Mouse (Mus musculus) right cerebral cortex, postnatal 10 days (tissue): Measurements from ENCODE around the gene Ntrk1.

Experiments used
- DNase-seq, 2 experiments: peaks; one replicate each; pipeline ENCODE4 v3.0.0; 2021; ENCODE audit warnings: low spot score in 2 of 2

Gene Ntrk1

GRCm38 (mm10) chr3:87785626-87786214 lies 9.2 kb downstream of the Ntrk1 start:
- no peak for DNase-seq

- DNase-seq = no peak
Observed at GRCm38 (mm10) chr3:87785156-87785555, 9.8 kb downstream of the Ntrk1 start.

GRCm38 (mm10) chr3:87783282-87784023 lies 11.5 kb downstream of the Ntrk1 start:
- DNase-seq = no peak

GRCm38 (mm10) chr3:87779086-87779485 lies 15.9 kb downstream of the Ntrk1 start:
- no peak for DNase-seq

DNA sequence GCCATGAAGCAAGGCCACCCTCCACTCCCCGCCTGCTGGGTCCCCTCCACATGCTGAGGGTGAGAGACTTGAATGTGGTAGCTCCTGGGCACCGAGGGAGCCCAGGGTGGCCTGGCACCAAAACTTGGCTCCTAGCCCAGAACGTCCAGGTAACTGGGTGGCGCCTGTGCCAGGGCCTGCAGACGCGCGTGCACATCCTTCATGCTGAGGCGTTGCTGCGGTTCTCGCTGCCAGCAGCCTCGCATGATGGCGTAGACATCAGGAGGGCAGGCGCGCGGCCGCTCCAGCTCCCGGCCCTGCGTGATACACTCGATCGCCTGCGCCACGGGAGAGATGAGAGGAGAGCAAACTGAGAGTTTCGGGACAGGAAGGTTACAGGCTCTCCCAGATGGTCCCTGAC lies 16.7 kb downstream of the Ntrk1 start:
- DNase-seq = no peak

DNA sequence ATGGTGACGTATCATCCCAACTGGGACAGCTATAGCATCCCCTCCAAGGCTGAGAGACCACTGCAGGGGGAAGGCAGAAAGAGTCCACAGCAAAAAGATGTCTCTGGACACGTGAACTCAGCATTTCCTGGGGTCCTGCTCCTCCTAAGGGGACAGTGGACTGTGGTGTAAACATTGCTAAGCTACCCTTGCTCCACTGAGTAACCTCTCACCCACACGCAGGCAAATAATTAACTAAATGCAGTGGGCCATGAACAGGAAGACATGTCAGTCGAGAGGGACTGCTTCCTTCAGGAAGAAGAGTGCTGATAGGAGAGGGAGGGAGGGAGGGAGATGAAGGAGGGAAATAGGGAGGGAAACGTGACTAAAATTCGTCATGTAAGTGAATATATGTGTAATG lies 23.9 kb downstream of the Ntrk1 start:
- DNase-seq = no peak

GRCm38 (mm10) chr3:87770280-87770679 lies 24.7 kb downstream of the Ntrk1 start:
- DNase-seq = peak; percentile 48 to 60

- no peak for DNase-seq
Observed at GRCm38 (mm10) chr3:87769506-87769905, 25.5 kb downstream of the Ntrk1 start.

DNA sequence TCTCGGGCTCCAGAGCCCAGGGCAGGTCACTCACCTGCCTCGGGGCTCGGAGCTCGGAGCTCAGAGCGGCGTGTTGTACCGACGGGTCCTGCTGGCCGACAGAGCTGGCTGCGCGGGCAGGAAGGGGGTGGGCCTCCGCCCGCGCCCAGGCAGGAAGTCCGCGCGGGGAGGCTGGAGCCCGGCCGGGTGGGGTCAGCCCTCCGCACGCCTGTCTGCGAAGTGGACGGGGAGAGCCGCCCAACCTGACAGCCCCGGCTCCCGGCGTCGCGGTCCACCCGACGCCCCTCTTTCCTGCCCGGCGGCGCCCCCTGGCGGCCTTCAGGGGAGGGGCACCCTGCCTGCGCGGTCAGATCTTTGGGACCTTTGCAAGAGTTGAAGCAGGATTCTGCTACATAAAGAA lies 26.1 kb downstream of the Ntrk1 start:
- peak; percentile 55 for DNase-seq

DNA sequence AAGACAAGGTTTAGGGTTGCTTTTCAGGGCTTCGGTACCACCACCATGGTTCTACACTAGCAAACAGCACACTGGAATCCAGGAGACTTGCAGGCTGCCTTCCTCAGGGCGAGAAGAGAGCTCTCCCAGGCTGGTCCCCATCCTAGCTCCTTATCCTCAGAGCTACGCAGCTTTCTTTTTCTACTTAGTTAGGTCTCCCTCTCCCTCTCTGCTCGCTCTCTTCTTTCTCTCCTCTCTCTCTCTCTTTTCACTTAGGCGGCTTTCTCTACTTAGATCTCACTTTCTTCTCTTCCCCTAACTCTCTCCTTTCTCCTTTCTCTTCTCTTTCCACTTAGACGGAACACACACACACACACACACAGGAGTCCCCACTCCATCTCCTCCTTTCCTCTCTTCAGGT lies 26.5 kb downstream of the Ntrk1 start:
- DNase-seq = no peak

- DNase-seq = no peak
Observed at GRCm38 (mm10) chr3:87767764-87768163, 27.2 kb downstream of the Ntrk1 start.

DNA sequence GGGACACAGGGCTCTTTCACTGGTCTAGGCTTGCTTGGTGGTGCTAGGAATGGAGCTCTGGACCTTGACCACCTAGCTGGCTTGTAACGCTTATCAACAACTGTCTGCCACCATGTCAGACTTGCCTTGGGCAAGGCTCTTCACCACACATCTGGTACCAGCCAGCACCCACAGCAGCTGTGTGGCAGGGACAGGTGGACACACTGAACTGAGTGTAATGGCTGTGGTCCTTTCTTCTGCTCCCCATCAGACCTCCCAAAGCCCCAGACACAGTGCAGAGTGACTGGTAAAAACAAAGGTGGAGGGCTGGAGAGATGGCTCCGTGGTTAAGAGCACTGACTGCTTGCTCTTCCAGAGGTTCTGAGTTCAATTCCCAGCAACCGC lies 28.7 kb downstream of the Ntrk1 start:
- DNase-seq = no peak

- DNase-seq = no peak
Observed at GRCm38 (mm10) chr3:87765631-87766283, 29.2 kb downstream of the Ntrk1 start.

- peak in 1 of 2 experiments; percentile 49 for DNase-seq
Observed at GRCm38 (mm10) chr3:87765091-87765490, 29.9 kb downstream of the Ntrk1 start.

DNA sequence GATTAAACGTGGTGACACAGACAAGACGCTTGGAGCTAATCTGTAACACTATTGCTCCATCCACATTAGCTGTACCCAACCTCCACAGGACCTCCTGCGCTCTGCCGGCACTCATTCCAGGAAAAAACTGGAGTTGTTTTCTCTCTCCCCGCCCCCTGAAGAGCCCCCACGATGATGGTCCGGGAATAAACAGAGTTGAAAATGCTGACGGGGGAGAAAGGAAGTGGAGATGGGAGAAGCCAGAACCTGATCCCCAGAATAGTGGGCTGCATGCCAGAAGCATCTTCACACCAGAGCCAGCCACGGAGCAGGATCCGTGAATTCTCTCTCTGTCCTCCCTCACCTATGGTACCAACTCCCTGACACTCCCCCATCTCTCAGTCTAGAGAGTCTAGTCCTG lies 30.5 kb downstream of the Ntrk1 start:
- peak in 1 of 2 experiments; percentile 49 for DNase-seq

- DNase-seq = peak; percentile 85 to 88
Observed at GRCm38 (mm10) chr3:87763683-87764289, 31.2 kb downstream of the Ntrk1 start.

GRCm38 (mm10) chr3:87763202-87763601 lies 31.8 kb downstream of the Ntrk1 start:
- DNase-seq = no peak

DNA sequence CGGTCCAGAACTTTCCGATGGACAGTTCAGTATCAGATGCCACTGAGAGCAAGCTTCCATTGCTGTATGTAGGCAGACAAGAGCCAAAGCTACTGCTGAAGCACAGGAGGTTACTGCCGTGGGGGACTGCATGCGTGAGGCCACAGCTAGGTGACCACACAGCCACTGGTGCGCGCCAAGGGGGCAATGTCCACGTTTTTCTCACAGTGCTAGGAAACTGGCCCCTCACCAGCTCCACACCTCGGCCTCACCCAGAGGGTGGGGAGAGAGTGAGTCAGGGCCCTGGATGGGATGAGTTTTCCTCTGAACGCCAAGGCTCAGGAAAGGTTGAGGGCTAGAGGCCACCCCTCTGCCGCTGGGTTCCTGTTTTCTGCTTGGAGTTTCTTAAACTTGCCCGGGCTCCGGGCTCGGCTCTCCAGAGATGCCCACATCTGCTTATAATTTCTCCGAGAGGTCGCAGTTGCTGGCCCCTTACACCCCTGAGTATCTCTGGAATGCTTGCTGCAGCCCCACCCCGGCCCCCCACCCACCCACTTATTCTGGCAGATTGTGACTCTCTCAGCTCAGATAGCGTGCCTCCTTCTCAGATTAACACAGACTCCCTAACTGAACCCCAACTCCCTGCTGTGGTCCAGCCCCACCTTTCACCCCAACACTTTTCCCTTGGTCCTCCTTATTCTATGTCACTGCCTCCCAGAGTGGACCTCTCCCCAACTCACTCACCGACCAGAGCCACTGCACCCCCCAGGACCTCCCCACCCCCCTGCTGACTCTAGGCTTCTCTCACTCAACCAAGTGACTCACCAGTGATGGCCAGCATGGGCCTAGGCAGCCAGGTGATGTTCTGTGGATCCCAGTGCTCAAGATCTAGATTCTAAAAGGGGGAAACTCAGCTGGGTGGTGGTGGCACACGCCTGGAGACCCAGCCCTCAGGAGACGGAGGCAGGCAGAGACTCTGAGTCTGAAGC lies 33.3 kb downstream of the Ntrk1 start:
- DNase-seq = no peak

DNA sequence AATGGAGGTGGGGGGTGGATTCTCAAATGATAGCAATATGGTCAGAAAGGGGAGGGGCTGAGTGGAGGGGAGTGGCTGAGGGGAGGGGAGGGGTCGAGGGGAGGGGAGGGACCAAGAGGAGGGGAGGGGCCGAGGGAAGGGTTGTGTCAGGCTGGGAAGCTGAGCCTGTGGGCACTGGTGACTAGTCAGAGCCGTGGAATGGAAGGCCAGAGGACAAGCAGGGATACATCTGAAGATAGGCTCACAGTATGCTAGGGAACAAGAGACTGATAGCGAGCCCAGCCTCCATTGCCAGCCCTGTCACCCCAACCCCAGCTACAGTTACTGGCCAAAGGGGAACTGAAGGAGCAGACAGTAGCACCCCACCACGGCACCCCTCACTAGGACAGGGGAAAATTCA lies 36.3 kb downstream of the Ntrk1 start:
- no peak for DNase-seq

DNA sequence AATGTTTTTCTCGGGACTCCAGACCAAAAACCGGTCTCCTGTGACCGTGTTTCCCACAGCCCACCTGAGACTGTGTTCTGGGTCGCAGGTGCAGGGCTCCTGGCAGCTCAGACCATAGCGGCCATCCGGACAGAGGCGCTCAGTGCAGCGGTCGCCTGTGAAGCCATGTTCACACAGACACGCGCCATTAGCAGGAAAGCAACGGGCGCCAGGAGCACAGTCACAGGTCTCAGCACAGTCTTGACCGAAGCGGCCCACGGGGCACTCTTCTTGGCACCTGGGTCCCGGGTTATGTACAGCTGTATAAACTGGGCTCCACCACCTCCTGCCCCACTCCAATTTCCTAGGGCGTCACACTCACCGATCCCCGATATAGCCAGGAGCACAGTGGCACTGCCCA lies 38.5 kb downstream of the Ntrk1 start:
- no peak for DNase-seq

- DNase-seq = peak; percentile 84 to 92
Observed at GRCm38 (mm10) chr3:87755964-87756363, 39.0 kb downstream of the Ntrk1 start.
